Mouse (Mus musculus) leukemia stem cell, adult 10-12 weeks (primary cell): ENCODE measurements around the gene Ints4. TPM values are rescaled to one million over a fixed set of nuclear protein-coding genes. Genes with fewer than 3 reads are reported as not detected.

Experiments used
- polyA plus RNA-seq: library from polyadenylated mRNA; stranded (reverse); fragments of >175 nt; gene quantifications from 2 replicates; pipeline ENCODE4 v1.2.3, GENCODE M21; 2012; ENCODE audit warnings: low replicate concordance

The Ints4 gene
- polyA plus RNA-seq = 2.5 and 3.5 TPM in 2 replicates

DNA sequence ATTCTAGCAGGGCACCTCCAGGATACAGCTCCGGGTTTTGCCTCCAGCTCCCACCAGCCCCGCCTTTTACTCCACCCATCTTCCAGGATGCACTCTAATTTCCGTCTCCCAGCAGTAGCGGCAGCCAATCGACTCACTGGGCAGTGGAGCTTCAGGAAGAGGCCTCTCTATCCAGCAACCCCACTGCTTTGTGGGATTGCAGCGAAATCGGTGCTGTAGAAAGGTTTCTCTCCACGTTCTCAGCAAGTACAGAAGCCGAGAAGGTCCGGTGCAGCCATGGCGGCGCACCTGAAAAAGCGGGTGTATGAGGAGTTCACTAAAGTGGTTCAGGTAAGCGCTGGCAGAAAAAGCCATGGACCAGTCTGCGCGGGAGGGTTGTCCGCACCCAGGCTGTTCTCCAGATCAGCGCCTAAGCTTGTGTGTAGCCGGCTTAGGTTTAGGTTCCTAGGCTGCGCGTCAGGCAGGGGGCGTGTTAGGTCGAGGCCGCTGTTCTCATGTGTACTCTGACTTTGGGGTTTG is at the start of gene Ints4:
TSS of gene Ints4 (plus strand) at position 136 of the 519 bp plus-strand sequence.

GRCm38 (mm10) chr7:97451023-97451422 is 29.7 kb upstream of the Ints4 start, which contains the start of gene Kctd14:
Kctd14 (plus strand) TSS chr7:97451323.

GRCm38 (mm10) chr7:97579067-97579975 is 98.6 kb downstream of the Ints4 start, which contains the start of the genes Aamdc and Rsf1:
Aamdc (minus strand) TSS chr7:97579497.
Rsf1 (plus strand) TSS chr7:97579889.

Other genes with a start within 250 kb of the Ints4 start
- 0.81 and 1.0 TPM in 2 replicates for gene Usp35, start 148.9 kb upstream of the Ints4 start, polyA plus RNA-seq
- 0.08 and 0.17 TPM in 2 replicates for gene Kctd21, start 148.6 kb upstream of the Ints4 start, polyA plus RNA-seq
- gene Alg8, start 109.3 kb upstream of the Ints4 start, polyA plus RNA-seq = 0.98 and 2.2 TPM in 2 replicates
- 66.7 and 266 TPM in 2 replicates for gene Ndufc2, start 81.0 kb upstream of the Ints4 start, polyA plus RNA-seq
- not detected in 2 replicates for gene Thrsp, start 63.2 kb upstream of the Ints4 start, polyA plus RNA-seq
- 0.91 and 1.2 TPM in 2 replicates for gene Kctd14, start 29.6 kb upstream of the Ints4 start, polyA plus RNA-seq
- 2.6 TPM in 1 of 2 replicates, not detected in the other for gene Aamdc, start 98.5 kb downstream of the Ints4 start, polyA plus RNA-seq
- 4.4 and 5.8 TPM in 2 replicates for gene Rsf1, start 98.9 kb downstream of the Ints4 start, polyA plus RNA-seq
- 20.4 and 34.6 TPM in 2 replicates for gene Clns1a, start 215.7 kb downstream of the Ints4 start, polyA plus RNA-seq